Mouse (Mus musculus) CD8-positive naive resting alpha-beta T cell, adult 2 months (primary cell): ENCODE measurements around the gene Bex3.
"Not testable (repeated sequence)": the region's sequence is repeated elsewhere in the genome, so short reads cannot be mapped to it uniquely, and the experiment has no call there.

Experiments used
- DNase-seq, 2 experiments: peaks; one replicate each; pipeline ENCODE4 v3.0.0; 2022; ENCODE audit warnings: low read depth in 2 of 2, low spot score in 2 of 2

Bex3 gene

DNA sequence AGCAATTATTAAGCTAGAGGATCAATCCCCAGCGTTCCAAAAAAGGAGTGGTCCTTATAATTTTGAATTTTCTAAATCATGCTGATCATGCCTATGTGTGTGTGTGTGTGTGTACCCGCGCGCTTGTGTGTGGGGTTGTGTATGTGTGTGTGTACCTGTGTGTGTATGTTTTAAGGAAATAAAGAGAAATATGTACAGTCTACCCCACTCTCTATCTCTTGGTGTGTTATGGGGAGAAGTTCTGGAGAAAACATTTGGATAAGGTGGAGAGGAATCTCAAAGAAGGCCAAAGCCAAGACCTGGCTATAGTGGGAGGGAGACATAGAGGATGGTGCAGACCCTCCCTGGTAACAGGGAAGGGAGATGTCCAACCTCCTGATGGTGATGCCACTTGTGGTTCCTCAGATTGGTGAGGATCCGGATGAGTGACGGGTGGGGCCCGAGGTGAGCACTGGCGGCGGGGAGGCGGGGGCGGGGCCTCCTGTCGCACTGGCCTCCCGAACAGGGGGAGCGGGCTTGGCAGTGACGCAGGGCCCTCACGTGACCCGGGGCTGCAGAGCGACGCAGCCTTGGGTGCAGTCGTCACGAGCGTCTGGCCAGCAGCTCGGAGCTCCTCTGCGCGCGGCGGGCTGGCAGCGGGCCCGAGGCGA, at the start of gene Bex3:
TSS of gene Bex3 (plus strand) at position 511 of the 650 bp plus-strand sequence.
- peak; percentile 3 to 11 for DNase-seq

DNA sequence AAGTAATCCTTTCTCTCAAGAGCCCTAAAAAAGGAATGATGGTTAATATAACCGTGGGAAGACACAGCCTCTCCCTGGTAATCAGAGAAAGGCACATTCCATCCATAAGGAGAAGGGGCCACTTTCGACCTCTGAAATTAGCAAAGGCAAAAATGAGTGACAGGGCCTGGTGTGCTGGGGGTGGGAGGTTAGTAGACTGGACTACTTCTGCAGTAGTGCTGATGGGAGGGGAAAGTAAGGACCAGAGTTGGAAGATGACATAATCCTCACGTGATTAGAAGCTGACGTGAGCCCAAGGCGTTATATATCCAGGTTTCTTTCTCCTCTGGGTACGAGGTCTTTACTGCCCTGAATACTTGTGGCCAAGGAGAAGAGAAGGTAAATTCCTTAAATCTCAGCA, 46.3 kb upstream of the Bex3 start:
- no peak for DNase-seq

DNA sequence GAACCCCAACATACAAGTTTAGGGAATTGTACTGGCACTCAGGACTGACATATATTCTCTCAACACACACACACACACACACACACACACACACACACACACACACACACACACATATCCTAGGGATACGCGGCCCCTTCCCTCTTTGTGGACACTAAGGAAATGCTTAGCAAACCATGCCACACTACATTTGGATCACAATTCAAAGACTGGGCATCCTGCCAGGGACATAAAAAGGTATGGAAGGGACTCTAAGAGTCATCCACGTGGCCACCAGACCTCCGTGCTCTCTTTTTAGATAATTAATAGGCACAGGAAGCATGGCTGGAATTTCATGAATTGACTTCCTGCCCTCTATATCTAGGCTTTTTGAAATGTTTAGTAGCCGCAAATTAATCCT, 42.3 kb upstream of the Bex3 start:
- DNase-seq = no peak

DNA sequence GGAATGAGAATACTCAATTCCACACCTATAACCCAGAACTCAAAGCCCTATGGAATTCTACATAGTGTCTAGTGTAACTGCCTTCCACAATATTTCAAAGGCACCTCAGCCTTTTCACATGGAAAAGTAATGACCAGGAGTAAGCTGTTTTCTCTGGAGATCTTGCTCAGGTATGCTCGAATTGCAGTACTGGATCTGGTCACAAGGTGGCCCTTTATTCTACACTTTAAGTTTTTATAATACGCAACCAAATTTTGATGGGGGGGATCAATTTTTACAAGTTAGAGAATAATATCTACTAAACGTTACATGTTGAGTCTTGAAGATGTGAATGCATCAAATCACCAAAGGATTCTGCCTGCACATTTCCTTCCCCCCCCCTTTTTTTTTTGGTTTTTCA, 31.9 kb upstream of the Bex3 start:
- peak; percentile 5 to 25 for DNase-seq

DNA sequence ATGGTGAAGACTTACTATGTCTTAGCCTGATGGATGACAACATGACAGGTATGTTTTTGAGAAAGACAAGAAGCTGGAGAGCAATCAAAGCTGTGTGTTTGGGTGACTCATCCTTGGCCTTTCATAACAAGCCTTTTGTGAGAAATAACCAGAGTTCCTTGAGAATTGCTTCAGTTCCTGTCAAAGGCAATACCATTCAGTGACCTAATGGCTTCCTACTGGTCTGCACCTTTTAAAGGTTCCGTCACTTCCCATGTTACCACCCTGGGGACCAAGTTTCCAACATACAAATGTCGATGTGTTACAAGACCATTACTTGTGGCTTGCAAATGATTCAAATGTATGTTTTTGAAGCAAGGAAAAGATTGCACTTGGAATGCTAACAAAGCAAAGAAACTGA, 26.9 kb upstream of the Bex3 start:
- no peak for DNase-seq

DNA sequence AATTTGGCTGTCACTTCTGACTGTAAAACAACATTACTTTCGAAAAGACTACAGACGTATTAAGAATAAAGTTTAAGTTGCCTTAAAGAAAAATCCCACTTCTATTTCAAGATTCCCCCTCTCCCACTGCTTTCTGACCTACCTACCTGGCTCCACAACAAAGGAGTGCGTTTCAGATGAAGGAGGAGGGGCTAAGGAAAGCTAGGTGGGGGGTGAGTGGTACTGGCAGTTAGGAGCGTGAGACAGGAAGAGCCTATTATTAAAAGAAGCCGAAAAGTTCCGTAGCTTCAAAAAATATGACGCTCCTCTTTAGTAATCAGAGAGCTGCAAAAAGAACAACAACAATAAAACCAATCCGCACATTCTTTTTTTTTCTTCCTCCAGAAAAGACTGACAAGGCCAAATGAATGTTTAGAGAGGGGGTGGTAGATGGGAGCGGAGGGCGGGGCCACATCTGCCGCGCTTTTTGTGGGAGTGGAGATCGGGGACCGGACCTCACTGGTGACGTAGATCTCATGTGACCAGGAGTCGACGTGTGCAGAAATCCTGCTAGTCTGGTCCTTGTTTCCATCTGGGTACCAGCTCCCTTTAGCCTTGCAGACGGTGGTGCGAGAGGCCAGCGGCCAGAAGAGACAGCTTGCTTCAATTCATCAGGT, 25.4 kb upstream of the Bex3 start, which contains the start of gene Tceal9:
TSS of gene Tceal9 (plus strand) at position 506 of the 656 bp plus-strand sequence.
- peak; percentile 15 to 37 for DNase-seq

DNA sequence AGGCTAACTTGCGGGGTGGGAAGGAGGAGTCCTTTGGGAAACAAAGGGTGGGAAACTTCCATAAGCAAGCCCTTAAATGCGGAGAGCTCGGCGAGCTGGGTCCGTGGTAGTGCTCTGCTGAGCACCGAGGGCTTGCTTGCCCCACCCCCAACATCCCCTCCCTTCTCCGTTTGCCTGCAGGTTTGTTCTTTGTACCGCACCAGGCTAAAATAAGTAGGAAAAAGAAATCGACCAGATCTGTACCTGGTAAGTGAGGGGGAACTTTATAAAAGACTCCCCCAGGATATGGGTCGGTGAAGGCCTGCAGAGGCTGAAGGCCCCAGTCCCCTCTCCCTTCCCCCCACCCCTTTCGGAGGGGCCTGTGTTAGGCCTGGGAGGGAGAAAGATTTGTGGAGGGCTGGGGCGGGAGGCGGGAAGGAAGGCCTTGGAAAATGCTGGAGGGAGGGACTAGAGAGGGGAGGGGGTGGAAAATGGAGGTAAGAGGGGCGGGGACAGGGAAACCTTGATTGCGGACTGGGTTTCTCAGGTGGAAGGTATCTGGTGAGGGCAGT, 24.5 kb upstream of the Bex3 start:
- no peak for DNase-seq

DNA sequence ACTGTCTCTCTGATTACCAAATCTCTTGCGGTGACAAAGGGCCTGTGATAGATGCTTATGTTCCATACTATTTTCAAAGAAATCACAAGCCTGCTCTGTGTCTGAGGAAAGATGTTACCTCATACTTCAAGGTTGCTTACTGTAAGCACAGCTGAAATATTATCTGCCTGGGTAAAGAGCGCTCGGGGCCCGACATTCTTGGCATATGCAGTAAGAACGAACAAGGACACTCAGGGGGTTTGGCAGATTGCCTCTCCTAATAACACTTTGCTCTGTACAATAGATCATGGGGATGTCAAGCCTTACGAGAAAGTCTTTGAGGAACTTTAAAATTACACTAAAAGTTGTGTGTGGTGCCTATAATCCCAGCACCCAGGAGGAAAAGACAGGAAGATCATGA, 21.2 kb upstream of the Bex3 start:
- DNase-seq = no peak

DNA sequence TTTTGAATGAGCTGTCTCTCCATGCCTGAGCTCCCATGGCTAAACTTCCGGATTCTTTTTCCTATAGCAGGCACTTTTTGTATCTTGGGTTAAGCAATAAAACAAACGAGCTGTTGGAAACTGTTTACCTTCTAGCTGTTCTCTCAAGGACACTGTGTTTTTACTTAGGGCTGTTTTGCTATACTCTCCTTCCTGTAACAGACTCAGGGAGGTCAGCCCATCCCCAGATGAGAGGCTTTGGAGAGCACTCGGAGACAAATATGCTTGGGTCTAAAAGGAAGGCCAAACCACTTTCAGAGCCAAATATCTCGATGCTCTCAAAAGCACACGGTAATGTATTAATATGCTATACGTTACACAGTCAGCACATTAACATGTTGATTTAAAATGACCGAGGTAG, 20.4 kb upstream of the Bex3 start:
- no peak for DNase-seq

DNA sequence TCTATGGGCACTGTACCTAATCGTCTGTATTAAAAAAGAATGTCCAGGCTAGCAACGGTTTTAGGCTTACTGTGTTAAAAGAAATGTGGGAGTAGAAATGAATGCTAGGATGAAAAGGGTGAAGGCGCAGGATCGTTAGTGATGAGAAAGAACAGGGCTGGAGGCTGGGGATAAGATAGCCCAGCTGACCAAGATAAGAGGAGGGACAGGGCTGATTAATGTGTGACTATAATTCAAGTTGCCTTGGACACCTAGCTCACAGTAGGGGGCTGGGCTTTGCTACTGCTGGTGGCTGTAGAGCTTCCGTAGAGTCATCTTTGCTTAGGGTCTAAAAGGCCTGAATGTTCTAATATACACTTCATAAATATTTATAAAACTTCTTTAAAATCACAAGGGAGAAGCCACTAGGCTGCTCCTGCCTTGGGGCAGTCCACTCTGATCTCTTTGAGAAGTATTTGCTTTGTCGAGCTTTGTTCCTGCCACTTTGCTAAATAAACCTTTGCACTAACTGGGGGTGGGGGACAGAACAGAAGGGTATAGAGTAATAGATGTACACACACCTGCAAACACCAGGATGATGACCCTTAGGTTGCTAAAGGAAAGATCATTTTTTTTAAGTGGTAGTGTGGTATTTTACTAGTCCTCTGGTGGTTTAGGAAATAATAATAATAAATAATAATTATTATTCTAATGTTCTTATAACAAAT, 17.9 kb upstream of the Bex3 start:
- no peak for DNase-seq

DNA sequence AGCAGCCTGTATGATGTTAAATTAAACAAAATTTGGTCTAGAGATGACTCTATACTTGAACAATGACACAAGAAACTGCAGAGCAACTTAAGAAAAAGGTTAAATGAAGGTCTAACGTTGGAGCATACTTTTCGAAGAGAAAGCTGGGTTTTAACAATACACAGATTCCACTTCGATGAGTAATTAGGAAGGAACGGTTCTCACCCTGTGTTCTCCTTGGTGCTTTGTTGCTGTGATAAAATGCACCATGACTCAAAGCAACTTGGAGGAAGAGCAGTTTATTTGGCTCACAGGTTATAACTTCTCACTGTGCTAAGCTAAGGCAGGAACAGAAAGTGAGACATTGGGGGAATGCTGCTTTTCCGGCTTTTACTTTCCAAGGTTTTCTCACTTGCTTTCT, 2.3 kb upstream of the Bex3 start:
- DNase-seq = no peak

DNA sequence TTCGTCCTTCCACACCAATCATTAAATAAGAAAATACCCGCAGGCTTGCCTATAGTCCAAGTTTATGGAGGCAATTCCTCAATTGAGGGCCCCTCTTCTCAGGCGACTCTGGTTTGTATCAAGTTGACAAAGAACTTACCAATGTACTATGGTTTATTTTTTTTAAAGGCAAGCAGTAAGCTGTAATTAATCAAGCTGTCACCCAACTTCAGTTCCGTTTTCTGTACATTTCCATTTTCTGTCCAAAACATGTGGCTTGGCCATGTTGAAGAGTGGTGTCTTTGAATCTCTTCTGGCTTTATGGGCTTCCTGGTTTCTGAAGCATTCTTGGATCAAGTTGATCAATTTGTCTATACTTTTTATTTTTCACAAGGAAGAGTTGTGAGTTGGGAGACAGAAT, 1.9 kb upstream of the Bex3 start:
- no peak for DNase-seq

DNA sequence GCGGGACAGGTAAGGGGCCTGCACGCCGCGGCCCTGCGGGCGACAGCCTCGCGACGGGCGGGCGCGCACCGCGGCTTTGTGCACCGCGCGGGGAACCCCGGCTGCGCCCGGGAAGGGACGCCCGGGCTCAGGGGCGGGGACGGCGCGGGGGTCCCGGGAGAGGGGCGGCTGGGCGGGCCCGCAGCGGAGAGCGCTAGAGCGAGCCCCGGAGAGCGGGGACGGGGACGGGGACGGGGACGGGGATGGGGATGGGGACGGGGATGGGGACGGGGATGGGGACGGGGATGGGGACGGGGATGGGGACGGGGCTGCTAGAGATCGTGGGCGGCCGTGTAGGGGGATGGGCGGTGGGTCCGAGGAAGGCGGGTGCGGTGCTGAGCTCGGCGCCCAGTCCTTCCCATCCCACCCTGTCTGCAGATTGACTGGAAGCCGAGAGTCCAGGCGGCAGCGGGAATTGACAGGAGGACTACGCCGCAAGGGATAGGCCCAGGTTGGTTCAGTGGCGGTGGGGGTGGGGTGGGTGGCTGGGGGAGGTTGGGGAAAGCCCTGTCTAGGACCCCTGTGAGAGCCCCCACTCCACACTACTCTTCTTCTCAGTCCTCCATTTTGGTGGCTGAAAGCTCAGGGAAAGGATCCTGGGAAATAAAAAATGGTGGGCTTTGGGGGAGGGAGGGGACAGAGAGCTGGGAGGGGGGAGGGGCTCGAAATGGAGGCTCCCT, 499 bp downstream of the Bex3 start:
- DNase-seq = not testable (repeated sequence)

DNA sequence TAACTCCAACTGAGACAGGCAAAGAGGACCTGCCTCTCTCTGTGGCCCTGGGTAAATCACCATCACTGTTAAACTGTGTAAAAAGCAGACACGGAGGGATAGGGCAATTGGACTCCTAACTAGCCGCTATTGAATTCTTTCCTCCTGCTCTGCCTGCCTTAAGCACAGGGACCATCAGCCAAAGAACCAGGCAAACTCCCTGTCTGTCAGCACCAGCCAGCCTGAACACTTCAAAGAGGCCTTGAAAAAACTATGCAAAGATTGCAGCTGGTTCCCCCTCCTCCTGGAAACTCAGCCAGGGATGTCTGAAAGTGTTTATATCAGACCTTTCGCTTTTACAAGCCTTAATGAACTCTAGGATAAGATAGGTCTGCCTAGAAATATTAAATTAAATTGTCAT, 4.5 kb downstream of the Bex3 start:
- DNase-seq = no peak

DNA sequence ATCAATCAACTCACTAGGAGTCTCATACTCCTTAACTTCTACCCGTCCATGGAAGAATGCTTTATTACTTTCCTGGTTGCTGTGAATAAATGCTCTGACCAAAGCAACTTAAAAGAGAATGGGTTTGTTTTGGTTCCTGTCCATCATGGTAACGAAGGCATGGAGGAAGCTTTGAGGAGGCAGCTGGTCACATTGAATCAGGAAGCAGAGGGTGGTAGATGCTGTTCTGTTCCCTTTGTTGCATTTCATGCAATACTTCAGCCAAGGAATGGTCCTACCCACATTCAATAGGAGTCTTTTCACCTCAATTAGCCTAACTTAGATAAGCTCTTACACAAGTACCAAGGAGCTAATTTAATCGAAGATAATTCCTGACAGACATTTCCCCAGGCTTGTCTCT, 5.3 kb downstream of the Bex3 start:
- no peak for DNase-seq

DNA sequence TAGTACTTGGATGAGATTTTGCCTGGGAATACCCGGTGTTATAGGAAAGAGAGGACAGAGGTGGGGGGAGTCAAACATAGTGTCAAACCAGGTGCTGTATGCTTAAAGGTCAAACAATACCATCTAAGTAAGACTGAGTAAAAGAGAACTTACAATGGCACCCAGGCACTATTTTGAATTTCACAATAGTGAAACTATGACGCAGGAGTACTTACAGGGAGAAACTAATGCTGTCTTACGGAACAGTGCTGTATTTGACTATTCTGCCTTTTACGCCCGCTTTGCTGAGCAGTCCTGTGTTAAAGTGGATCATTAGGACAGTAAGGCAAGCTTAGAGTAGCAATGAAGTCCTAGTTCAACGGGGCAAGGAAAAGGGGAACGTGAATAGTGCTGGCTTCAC, 7.5 kb downstream of the Bex3 start:
- no peak for DNase-seq

DNA sequence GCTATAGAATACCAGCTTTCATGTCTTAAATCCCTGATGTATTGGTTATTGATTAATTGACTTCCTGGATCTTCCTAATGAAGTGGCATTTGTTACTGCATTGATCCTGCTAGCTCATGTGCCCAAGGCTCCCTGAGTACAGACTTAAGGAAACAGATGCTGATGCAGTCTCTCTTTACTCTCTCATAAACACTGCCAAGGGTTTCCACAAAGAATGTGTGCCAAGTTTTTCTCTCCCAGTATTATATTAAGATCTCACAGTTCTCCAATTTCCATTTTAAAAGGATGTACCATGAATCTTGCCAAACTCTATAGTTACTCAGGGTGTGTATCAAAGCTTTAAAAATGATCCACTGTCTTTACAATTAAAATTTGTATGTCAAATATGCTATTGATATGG, 8.3 kb downstream of the Bex3 start:
- DNase-seq = no peak

DNA sequence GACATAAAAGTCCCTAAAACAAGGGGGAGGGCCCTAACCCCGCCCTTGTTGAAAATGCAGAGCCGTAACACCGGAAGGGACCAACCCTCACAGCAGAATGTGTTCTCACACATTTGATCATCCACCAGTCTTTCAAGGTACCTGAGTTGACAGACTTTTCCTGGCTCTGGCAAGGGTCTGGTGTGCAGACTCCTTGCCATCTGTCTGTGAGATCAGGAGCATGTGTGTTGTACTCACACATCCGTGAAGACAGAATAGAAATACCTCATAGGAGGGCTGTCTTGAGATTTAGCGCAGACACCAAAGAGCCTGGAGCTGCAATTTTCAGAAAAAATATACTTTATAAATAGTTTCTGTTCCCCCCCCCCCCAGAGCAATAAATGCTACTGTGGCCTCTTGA, 9.4 kb downstream of the Bex3 start:
- no peak for DNase-seq

DNA sequence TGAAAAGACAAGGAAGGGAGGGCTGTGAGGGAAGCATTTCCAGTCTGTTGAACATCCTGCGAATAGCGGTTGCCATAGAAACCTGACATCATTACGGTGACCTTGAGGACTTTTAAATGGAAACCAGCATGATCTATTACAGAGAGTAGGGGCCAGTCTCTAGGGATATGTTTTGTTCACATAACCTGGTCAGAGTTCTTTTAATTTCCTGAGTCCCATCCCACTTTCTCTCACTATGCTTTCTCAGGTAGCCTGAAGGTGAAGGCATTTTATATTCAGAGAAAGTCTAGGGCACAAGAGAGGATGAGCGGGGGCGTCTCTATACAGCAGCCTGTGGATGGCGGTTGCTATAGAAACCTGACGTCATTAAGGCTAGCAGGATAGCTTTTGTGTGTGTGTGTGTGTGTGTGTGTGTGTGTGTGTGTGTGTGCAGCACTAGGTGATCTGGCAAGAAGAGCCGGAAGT, 20.8 kb downstream of the Bex3 start:
- DNase-seq = no peak

DNA sequence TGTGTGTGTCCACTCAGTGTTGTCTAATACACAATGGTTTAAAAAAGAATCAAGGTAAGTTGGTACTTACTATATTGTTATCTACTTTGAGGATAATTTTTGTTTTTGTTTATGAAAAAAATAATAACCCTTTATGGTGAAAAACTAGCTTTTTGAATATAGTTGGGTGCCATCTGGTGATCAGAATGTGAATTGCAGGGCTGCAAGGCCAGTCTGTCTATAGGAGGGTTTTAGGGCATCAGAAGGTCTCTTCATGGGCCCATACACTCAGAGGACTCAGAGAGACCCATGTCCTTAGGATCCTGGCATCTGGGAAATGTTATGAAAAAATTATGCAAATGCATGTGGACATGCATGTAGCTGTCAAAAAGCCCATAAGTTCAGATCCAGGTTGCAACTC, 34.2 kb downstream of the Bex3 start:
- DNase-seq = peak; percentile 0 to 11

DNA sequence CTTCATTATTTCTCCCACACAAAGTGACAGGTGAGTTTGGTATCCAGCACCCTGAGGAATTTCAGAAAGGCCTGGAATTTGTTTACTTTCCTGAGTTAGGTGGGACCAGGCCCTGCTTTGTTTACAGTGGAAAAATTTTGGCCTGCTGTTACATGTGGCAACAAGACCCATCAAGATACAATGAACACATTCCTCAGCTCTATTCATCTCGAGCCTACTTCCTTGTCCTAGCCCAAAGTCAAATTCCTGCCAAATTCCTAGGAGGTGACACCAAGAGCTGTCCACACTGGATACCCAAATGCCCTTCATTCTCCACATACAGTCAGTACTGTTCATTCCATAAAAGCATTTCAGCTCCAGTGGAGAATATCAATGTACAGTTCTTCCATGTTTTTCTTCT, 36.1 kb downstream of the Bex3 start:
- no peak for DNase-seq
